Mouse (Mus musculus) thymus, adult 2 months (tissue): ENCODE measurements at regions not wholly inside any gene's neighbourhood (a gene's known extent, or its start where the extent isn't known, plus 50 kb on each side); places are given as distances from the start of the nearest gene placed in this dataset.
A peak's percentile ranks its signal among the peaks of the same experiment; 100 is the strongest.

Experiments
- DNase-seq: peaks from one replicate; pipeline ENCODE4 v3.0.0; 2021
- H3K27ac ChIP-seq: fragments of 200-500 bp; 2 replicates; pipeline ENCODE4 v1.5.1; 2012; ENCODE audit warnings: low read length, control low read depth; ENCODE audit not compliant: control insufficient read depth, insufficient read depth
- H3K27me3 ChIP-seq: fragments of 200-500 bp; 2 replicates; pipeline ENCODE4 v1.6.1; 2012; ENCODE audit warnings: mild to moderate bottlenecking, low read length, moderate library complexity, mixed read lengths; ENCODE audit not compliant: control insufficient read depth, insufficient read depth
- H3K36me3 ChIP-seq: fragments of 200-500 bp; 2 replicates; pipeline ENCODE4 v1.6.1; 2012; ENCODE audit warnings: mild to moderate bottlenecking, low read length, moderate library complexity; ENCODE audit not compliant: control insufficient read depth, insufficient read depth
- H3K4me1 ChIP-seq: fragments of 200-500 bp; replicated peaks from 2 replicates; pipeline ENCODE4 v1.6.1; 2012; ENCODE audit warnings: low read length; ENCODE audit not compliant: control insufficient read depth, insufficient read depth
- H3K4me3 ChIP-seq: fragments of 200-500 bp; 2 replicates; pipeline ENCODE4 v1.5.1; 2012; ENCODE audit warnings: mild to moderate bottlenecking, low read length, control low read depth, moderate library complexity; ENCODE audit not compliant: control insufficient read depth, insufficient read depth
- CTCF ChIP-seq: fragments of 200-500 bp; IDR thresholded peaks from 2 replicates; pipeline ENCODE4 v1.5.1; 2012; ENCODE audit warnings: mild to moderate bottlenecking, control low read depth, low read length, moderate library complexity, borderline replicate concordance; ENCODE audit not compliant: control insufficient read depth, poor library complexity, insufficient read depth; ENCODE audit errors: extremely low read depth
- POLR2A ChIP-seq: fragments of 200-500 bp; IDR thresholded peaks from 2 replicates; pipeline ENCODE4 v1.6.1; 2012; ENCODE audit warnings: mild to moderate bottlenecking, low read length, control low read depth, moderate library complexity; ENCODE audit not compliant: control insufficient read depth, poor library complexity, insufficient read depth; ENCODE audit errors: extremely low read depth
- WGBS: fragments of 180-500 bp; shearing (Covaris S2); methylation state at CpG from one replicate; pipeline ENCODE4 v1.1.7; 2018; 5-methylcytosine and 5-hydroxymethylcytosine counted together

DNA sequence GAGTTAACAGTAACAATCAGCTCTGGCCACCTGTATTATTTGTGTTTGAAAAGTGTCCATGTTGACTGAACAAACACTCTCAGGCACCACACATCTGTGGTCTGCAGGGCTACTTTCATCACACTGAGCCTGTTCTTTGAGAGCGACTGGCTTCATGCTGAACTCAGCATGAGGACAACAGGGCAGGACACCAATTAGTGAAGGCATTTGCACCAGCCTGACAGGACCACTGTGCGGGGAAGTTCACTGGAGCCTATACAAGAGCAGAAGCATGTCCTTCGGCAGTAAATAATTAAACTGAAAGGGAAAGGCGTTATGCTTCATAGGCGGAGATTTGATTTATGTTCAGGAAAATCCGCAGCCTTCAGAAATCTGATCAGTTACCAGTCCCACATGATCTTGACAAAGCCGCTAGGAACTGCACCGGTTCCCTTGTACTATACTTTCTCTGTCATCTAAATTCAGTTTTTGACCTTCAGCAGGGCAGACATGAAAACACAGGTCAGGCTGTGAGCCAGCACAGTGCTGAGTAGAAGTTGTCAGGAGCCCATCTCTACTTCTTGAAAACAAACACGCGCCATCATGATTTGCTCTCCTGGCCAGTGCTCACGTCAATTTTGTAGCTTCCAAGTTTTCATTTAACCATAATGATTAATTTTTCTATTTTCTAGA, 166.1 kb upstream of the Slc7a11 start:
- TF ChIP-seq CTCF = no peak
- TF ChIP-seq POLR2A = no peak
- no peaks in the 10 kb centered on the region for H3K36me3 ChIP-seq
- no peak overlapping the region for H3K4me3 ChIP-seq
- 95% methylated on average over 11 of the region's 11 CpGs for WGBS
- no peaks in the 10 kb centered on the region for H3K27me3 ChIP-seq
- peaks cover 18% of the 10 kb centered on the region for H3K4me1 ChIP-seq
- DNase-seq = no peak
- H3K27ac ChIP-seq = no peak overlapping the region

GRCm38 (mm10) chr3:50607736-50608135, 164.3 kb upstream of the Slc7a11 start:
- Histone ChIP-seq H3K4me1 (peaks cover 18% of the 10 kb centered on the region), H3K27ac (no peak overlapping the region), H3K36me3 (no peaks in the 10 kb centered on the region), H3K27me3 (no peaks in the 10 kb centered on the region), H3K4me3 (no peak overlapping the region)
- no peak for TF ChIP-seq POLR2A
- WGBS = 36% methylated on average over 7 of the region's 7 CpGs
- no peak for DNase-seq

DNA sequence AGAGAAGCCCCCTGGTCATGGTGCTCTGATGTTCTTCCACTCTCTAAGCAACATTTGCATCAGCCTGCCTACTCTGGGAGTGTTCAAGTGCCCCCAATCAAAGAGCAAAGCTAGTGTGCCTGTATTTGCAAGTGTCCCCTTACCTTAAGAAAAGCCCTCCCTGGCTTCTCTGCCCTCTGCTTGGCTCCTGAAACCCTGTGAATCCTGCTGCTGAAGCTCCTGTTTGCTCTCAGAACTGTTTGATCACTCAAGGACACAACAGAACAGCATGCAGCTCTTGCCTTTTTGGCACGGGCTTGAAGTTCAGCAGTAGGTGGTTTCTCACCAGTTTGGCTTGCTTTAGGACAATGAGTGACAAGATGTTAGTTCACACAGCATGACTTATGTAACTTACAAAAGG, 163.6 kb upstream of the Slc7a11 start:
- peaks cover 18% of the 10 kb centered on the region for H3K4me1 ChIP-seq
- H3K4me3 ChIP-seq = no peak overlapping the region
- H3K27ac ChIP-seq = peak overlapping the region; percentile 61
- no peaks in the 10 kb centered on the region for H3K27me3 ChIP-seq
- H3K36me3 ChIP-seq = no peaks in the 10 kb centered on the region
- 50% methylated on average over 1 of the region's 1 CpGs for WGBS
- no peak for DNase-seq
- TF ChIP-seq CTCF = no peak
- no peak for TF ChIP-seq POLR2A

DNA sequence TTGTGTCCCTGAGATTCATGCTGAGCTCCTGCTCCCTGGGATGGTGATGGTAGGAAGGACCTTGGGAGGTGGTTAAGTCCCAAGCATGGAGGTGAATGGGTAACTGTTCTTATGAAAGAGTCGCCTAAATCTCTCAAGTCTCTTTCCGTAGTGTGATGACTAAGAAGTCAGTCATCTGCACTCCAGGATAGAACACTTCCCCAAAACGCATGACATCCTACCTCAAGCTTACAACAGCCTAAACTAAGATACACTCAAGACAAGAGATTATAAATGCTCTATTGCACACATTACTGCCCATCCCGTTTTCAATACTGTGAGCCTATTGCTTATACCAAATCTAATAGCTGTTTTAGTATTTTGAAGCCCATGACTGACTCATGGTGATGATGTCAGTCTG, 162.3 kb upstream of the Slc7a11 start:
- 74% methylated on average over 4 of the region's 4 CpGs for WGBS
- no peak overlapping the region for H3K4me3 ChIP-seq
- no peaks in the 10 kb centered on the region for H3K36me3 ChIP-seq
- no peak overlapping the region for H3K27ac ChIP-seq
- H3K27me3 ChIP-seq = no peaks in the 10 kb centered on the region
- TF ChIP-seq POLR2A = no peak
- TF ChIP-seq CTCF = no peak
- DNase-seq = no peak
- peaks cover 13% of the 10 kb centered on the region for H3K4me1 ChIP-seq

GRCm38 (mm10) chr3:50603182-50603581, 159.8 kb upstream of the Slc7a11 start:
- peaks cover 13% of the 10 kb centered on the region for H3K4me1 ChIP-seq
- no peaks in the 10 kb centered on the region for H3K27me3 ChIP-seq
- WGBS = 87% methylated on average over 7 of the region's 7 CpGs
- H3K36me3 ChIP-seq = no peaks in the 10 kb centered on the region
- TF ChIP-seq POLR2A = no peak
- TF ChIP-seq CTCF = no peak
- no peak overlapping the region for H3K4me3 ChIP-seq
- DNase-seq = no peak
- no peak overlapping the region for H3K27ac ChIP-seq

DNA sequence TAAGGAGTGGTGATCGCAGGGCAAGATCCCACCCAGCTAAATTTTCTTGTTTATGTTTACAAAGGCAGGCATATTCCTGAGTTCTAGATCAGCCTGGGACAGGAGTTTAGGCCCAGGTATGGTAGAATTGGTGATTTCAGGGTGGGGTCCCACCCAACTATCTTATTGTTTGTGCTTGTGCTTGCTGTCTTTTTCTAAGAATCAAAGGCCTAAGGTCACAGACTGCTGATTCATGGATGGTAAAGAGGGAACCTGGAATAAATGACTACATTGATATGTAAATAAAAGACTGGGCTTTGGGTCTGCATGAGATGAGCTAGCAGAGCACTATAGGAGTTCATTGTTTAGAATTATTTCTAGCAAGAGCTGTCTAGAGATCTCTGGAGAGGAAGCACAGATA, 152.3 kb upstream of the Slc7a11 start:
- Histone ChIP-seq H3K36me3 (no peaks in the 10 kb centered on the region), H3K4me3 (no peak overlapping the region), H3K4me1 (0 out of 2 replicates have a peak, but pooled peaks cover 2% of the 10 kb centered on the region), H3K27ac (no peak overlapping the region), H3K27me3 (no peaks in the 10 kb centered on the region)
- no peak for TF ChIP-seq POLR2A
- no peak for TF ChIP-seq CTCF
- 100% methylated on average over 1 of the region's 1 CpGs for WGBS
- no peak for DNase-seq

- Histone ChIP-seq H3K4me3 (no peak overlapping the region), H3K27ac (no peak overlapping the region), H3K27me3 (no peaks in the 10 kb centered on the region), H3K4me1 (peaks cover 8% of the 10 kb centered on the region), H3K36me3 (no peaks in the 10 kb centered on the region)
- 98% methylated on average over 1 of the region's 1 CpGs for WGBS
- TF ChIP-seq CTCF (no peak), POLR2A (no peak)
- DNase-seq = no peak
Measured at GRCm38 (mm10) chr3:50584323-50584722, 140.9 kb upstream of the Slc7a11 start.
